Mouse (Mus musculus) lung, postnatal 0 days (tissue): ENCODE results near the gene Riok1. TPM values are rescaled to one million over a fixed set of nuclear protein-coding genes. Genes with fewer than 3 reads are reported as not detected.

ENCODE experiments used
- ATAC-seq: fragments of 200-750 bp; cut with Nextera tagmentation; 2 replicates; pipeline ENCODE4 v1.8.0; 2017; ENCODE audit warnings: moderate library complexity
- DNase-seq: peaks from one replicate; pipeline ENCODE4 v3.0.0-alpha.2; 2016; ENCODE audit warnings: low spot score
- H3K27ac ChIP-seq: fragments of 300-500 bp; sonication (generic); 2 replicates; pipeline ENCODE4 v1.5.1; 2014; ENCODE audit warnings: antibody characterized with exemption, mild to moderate bottlenecking, low read length, mixed read lengths
- H3K27me3 ChIP-seq: fragments of 300-500 bp; sonication (generic); replicated peaks from 2 replicates; pipeline ENCODE4 v1.6.1; 2014; ENCODE audit warnings: low read length, mixed read lengths; ENCODE audit not compliant: insufficient read depth
- H3K36me3 ChIP-seq: fragments of 300-500 bp; sonication (generic); 2 replicates; pipeline ENCODE4 v1.6.1; 2014; ENCODE audit warnings: low read length, mixed read lengths; ENCODE audit not compliant: insufficient read depth
- H3K4me1 ChIP-seq: fragments of 300-500 bp; sonication (generic); 2 replicates; pipeline ENCODE4 v1.6.1; 2014; ENCODE audit warnings: antibody characterized with exemption, low read depth, low read length, mixed read lengths; ENCODE audit not compliant: insufficient read depth
- H3K4me2 ChIP-seq: fragments of 300-500 bp; sonication (generic); replicated peaks from 2 replicates; pipeline ENCODE4 v1.6.1; 2014; ENCODE audit warnings: low read depth, mild to moderate bottlenecking, low read length, moderate library complexity, mixed read lengths
- H3K4me3 ChIP-seq: fragments of 300-500 bp; sonication (generic); 2 replicates; pipeline ENCODE4 v1.5.1; 2014; ENCODE audit warnings: low read depth, low read length
- H3K9ac ChIP-seq: fragments of 300-500 bp; sonication (generic); replicated peaks from 2 replicates; pipeline ENCODE4 v1.6.1; 2014; ENCODE audit warnings: low read depth, mild to moderate bottlenecking
- H3K9me3 ChIP-seq: fragments of 300-500 bp; sonication (generic); 2 replicates; pipeline ENCODE4 v1.6.1; 2016; ENCODE audit warnings: low read length, mixed read lengths
- CTCF ChIP-seq: IDR thresholded peaks from 2 replicates; pipeline ENCODE4 v1.5.1; 2016; ENCODE audit warnings: antibody characterized with exemption, mild to moderate bottlenecking
- EP300 ChIP-seq: IDR thresholded peaks from 2 replicates; pipeline ENCODE4 v1.6.1; 2016; ENCODE audit warnings: antibody characterized with exemption, mild to moderate bottlenecking, control low read depth
- WGBS: fragments of 180-500 bp; shearing (Covaris S2); extraction: QIAGEN DNeasy Blood & Tissue Kit; methylation state at CpG from one replicate; pipeline ENCODE4 v1.1.7; 2014; 5-methylcytosine and 5-hydroxymethylcytosine counted together
- polyA plus RNA-seq: library from polyadenylated mRNA; unstranded; fragments of >200 nt; fragmentation: Nextera tagmentation; extraction: Ambion mirVana; gene quantifications from 2 replicates; pipeline ENCODE4 v1.2.1, GENCODE M21; 2015

Gene Riok1
- polyA plus RNA-seq, 1 experiment from 2014 or later, result 29.5 TPM

- H3K9ac ChIP-seq, result no peak overlapping the region
These were observed 37.6 kb downstream of the Riok1 start for GRCm38 (mm10) chr13:38074404-38074803.

GRCm38 (mm10) chr13:38077113-38077512 lies 40.3 kb downstream of the Riok1 start:
- H3K4me2 ChIP-seq, result no peak overlapping the region
- H3K36me3 ChIP-seq, result no peaks in the 10 kb centered on the region
- H3K27ac ChIP-seq, result no peak overlapping the region
- ATAC-seq, result peak; percentile 35; the same call in 1 of the 2 replicates
- DNase-seq, result peak; percentile 77
- no peak overlapping the region for H3K9ac ChIP-seq
- no peak overlapping the region for H3K4me3 ChIP-seq
- TF ChIP-seq CTCF, result no peak
- TF ChIP-seq EP300, result no peak
- H3K4me1 ChIP-seq, result peaks cover 6% of the 10 kb centered on the region; the same call in 1 of the 2 replicates
- WGBS, result 17% methylated on average over 11 of the region's 11 CpGs
- H3K27me3 ChIP-seq, result no peaks in the 10 kb centered on the region
- H3K9me3 ChIP-seq, result no peaks in the 10 kb centered on the region

More at GRCm38 (mm10) chr13:38074404-38074803, 37.6 kb downstream of the Riok1 start:
- Histone ChIP-seq H3K9me3 (no peaks in the 10 kb centered on the region), H3K27ac (no peak overlapping the region), H3K36me3 (no peaks in the 10 kb centered on the region), H3K4me1 (peaks cover 2% of the 10 kb centered on the region; the same call in 1 of the 2 replicates), H3K27me3 (no peaks in the 10 kb centered on the region), H3K4me2 (no peak overlapping the region), H3K4me3 (no peak overlapping the region)
- DNase-seq, result no peak
- ATAC-seq, result no peak
- 23% methylated on average over 5 of the region's 5 CpGs for WGBS
- no peak for TF ChIP-seq CTCF
- TF ChIP-seq EP300, result no peak

GRCm38 (mm10) chr13:38078836-38079235 lies 42.0 kb downstream of the Riok1 start:
- Histone ChIP-seq H3K9ac (no peak overlapping the region), H3K36me3 (no peaks in the 10 kb centered on the region), H3K27me3 (no peaks in the 10 kb centered on the region), H3K4me1 (peaks cover 6% of the 10 kb centered on the region; the same call in 1 of the 2 replicates), H3K4me3 (no peak overlapping the region), H3K27ac (no peak overlapping the region), H3K9me3 (no peaks in the 10 kb centered on the region), H3K4me2 (no peak overlapping the region)
- 50% methylated on average over 6 of the region's 6 CpGs for WGBS
- no peak for DNase-seq
- no peak for ATAC-seq
- TF ChIP-seq EP300 (no peak), CTCF (no peak)

GRCm38 (mm10) chr13:38079366-38079765 lies 42.6 kb downstream of the Riok1 start:
- WGBS, result 57% methylated on average over 5 of the region's 5 CpGs

GRCm38 (mm10) chr13:38080014-38080413 lies 43.2 kb downstream of the Riok1 start:
- Histone ChIP-seq H3K27me3 (no peaks in the 10 kb centered on the region), H3K4me3 (no peak overlapping the region), H3K9me3 (no peaks in the 10 kb centered on the region), H3K4me2 (no peak overlapping the region), H3K9ac (no peak overlapping the region), H3K36me3 (no peaks in the 10 kb centered on the region), H3K4me1 (peaks cover 6% of the 10 kb centered on the region; the same call in 1 of the 2 replicates), H3K27ac (no peak overlapping the region)
- DNase-seq (no peak), ATAC-seq (no peak)
- no peak for TF ChIP-seq EP300
- no peak for TF ChIP-seq CTCF
- WGBS, result 40% methylated on average over 9 of the region's 9 CpGs

More at GRCm38 (mm10) chr13:38079366-38079765, 42.6 kb downstream of the Riok1 start:
- ATAC-seq (no peak), DNase-seq (no peak)
- no peak overlapping the region for H3K4me2 ChIP-seq
- no peak overlapping the region for H3K9ac ChIP-seq
- H3K4me3 ChIP-seq, result no peak overlapping the region
- H3K27me3 ChIP-seq, result no peaks in the 10 kb centered on the region
- H3K9me3 ChIP-seq, result no peaks in the 10 kb centered on the region
- H3K27ac ChIP-seq, result no peak overlapping the region
- no peaks in the 10 kb centered on the region for H3K36me3 ChIP-seq
- no peak for TF ChIP-seq CTCF
- TF ChIP-seq EP300, result no peak
- peaks cover 6% of the 10 kb centered on the region; the same call in 1 of the 2 replicates for H3K4me1 ChIP-seq

GRCm38 (mm10) chr13:38080725-38081124 lies 43.9 kb downstream of the Riok1 start:
- Histone ChIP-seq H3K27ac (no peak overlapping the region), H3K4me3 (no peak overlapping the region), H3K27me3 (no peaks in the 10 kb centered on the region), H3K4me2 (no peak overlapping the region), H3K4me1 (peaks cover 6% of the 10 kb centered on the region; the same call in 1 of the 2 replicates), H3K9me3 (no peaks in the 10 kb centered on the region), H3K9ac (no peak overlapping the region), H3K36me3 (no peaks in the 10 kb centered on the region)
- 77% methylated on average over 14 of the region's 14 CpGs for WGBS
- DNase-seq (no peak), ATAC-seq (no peak)
- TF ChIP-seq EP300, result no peak
- TF ChIP-seq CTCF, result no peak

- Histone ChIP-seq H3K9ac (no peak overlapping the region), H3K36me3 (no peaks in the 10 kb centered on the region), H3K27ac (no peak overlapping the region), H3K4me2 (no peak overlapping the region), H3K9me3 (no peaks in the 10 kb centered on the region), H3K4me3 (no peak overlapping the region), H3K4me1 (peaks cover 6% of the 10 kb centered on the region; the same call in 1 of the 2 replicates), H3K27me3 (no peaks in the 10 kb centered on the region)
- TF ChIP-seq EP300 (no peak), CTCF (no peak)
- ATAC-seq, result no peak
- 74% methylated on average over 7 of the region's 7 CpGs for WGBS
- DNase-seq, result no peak
These were observed 44.4 kb downstream of the Riok1 start for GRCm38 (mm10) chr13:38081161-38081560.
